Mouse (Mus musculus): ENCODE measurements around the gene Upk3a.

Gene Upk3a

DNA sequence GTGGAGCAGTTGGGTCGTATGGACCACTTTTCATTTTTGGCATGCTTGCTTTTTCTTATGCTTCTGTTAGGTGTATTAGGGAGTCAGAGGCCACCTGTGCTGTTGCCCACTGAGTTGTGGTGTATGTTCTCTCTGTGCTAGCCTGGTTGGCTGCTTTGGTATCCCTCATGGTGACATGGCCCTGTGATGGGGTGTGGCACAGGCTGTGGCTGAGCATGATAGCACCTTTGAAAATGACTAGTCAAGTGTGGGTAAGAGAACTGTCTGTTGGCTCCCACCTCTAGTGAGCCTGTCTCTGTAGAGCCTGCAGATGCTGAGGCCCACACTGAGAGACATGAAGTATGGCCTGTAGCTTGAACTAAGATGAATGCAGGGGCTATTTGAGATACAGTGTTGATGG is 32.8 kb downstream of the Upk3a start:
- no peak for DNase-seq (ENCODE audit: low spot score)

DNA sequence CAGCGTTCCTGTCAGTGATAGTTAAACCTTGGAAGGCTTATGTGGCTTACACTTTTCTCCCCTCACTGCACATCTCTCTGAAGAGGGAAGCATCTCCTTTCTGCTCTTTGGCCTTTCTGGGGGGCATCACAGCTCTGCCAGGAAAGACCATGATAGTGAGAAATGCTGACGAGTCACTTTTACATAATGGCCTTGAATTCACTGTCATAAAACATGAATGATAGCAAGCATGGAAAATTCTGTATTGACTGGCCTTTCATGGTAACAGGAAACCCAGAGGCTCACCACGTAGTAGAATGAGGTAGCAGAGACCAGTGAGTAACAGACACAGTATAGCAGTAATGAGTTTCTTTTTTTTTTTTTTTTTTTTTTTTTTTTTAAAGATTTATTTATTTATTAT is 37.2 kb downstream of the Upk3a start:
- no peak for DNase-seq (ENCODE audit: low spot score)

DNA sequence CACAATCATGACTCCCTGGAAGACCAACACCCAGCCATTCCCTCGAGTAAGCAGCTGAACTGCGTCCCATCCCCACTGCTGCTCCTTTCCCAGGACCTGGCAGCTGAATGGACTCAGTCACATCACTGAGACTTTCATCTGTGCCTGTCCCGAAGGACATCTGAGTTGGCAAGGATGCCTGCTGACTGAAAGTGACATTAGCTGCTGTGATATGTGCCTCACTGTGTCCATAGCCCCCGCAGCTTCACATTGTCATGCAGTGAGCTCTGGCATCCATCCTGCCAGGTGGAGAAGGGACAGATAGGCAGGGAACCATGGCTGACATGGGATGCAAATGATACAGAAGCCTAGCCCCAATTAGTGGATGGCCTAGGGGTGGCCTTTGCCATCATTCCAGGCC is 38.2 kb downstream of the Upk3a start:
- DNase-seq (ENCODE audit: low spot score) = no peak

DNA sequence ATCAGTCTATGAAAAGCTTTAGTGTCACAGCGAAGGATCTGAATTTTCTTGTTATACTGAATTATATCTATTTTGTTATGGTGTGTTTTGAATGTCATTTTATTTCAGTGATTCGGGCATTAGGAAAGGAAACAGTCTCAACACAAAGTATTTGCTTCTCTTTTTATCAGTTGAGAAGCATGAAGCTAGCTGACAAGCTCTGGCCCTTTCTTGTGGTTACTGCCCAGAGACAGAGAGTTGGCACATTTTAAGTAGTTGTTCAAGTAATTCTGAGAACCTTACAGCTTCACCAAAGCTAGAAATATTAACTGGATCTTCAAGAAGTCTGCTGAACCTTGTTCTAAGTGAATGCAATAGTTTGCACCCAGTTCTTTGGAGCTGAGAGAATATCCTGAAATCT is 46.5 kb downstream of the Upk3a start:
- no peak for DNase-seq (ENCODE audit: low spot score)

DNA sequence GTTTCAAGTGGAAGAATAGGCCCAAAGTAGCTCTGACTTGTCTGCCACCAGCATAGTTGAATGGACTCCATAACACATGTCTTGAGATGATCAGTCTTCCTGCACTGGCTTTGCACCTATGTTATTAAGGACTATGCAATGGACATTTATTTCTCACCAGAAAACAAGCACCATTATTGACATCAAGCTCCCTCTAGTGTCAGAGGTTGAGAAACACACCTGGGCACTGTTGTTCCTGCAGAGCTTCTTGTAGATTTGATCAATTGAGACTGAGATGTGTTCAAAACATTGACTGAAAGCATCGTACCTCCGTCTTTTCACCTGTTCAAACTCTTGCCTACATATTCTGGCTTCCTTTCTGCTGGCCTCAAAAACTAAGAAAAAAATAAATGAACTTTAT is 53.6 kb downstream of the Upk3a start:
- peak; percentile 32 for DNase-seq (ENCODE audit: low spot score)
